Mouse (Mus musculus) heart, adult 9 months (tissue): ENCODE results near the gene Urgcp.

Source experiments
- DNase-seq, 2 experiments: peaks; one replicate each; pipeline ENCODE4 v3.0.0; 2022; ENCODE audit warnings: low spot score in 2 of 2

The Urgcp gene

DNA sequence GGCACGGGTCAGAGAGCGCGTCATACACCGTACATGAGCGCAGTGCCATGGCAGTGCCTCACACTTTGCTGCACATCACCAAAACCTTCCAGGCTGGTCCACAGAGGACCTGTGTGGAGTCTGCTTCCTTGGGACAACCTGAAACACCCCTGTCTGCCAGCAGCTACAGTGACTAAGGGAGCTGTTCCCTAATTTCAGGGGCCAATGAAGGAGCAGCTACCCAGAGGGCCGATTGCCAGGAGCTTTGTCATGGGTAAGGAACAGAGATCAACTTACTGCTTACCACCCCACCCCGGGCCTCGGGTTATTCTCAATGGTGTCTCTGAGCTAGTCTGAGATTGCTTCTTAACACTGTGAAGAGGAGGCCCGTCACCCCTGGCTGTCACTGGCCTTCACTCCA, 47.0 kb downstream of the Urgcp start:
- DNase-seq, result no peak

DNA sequence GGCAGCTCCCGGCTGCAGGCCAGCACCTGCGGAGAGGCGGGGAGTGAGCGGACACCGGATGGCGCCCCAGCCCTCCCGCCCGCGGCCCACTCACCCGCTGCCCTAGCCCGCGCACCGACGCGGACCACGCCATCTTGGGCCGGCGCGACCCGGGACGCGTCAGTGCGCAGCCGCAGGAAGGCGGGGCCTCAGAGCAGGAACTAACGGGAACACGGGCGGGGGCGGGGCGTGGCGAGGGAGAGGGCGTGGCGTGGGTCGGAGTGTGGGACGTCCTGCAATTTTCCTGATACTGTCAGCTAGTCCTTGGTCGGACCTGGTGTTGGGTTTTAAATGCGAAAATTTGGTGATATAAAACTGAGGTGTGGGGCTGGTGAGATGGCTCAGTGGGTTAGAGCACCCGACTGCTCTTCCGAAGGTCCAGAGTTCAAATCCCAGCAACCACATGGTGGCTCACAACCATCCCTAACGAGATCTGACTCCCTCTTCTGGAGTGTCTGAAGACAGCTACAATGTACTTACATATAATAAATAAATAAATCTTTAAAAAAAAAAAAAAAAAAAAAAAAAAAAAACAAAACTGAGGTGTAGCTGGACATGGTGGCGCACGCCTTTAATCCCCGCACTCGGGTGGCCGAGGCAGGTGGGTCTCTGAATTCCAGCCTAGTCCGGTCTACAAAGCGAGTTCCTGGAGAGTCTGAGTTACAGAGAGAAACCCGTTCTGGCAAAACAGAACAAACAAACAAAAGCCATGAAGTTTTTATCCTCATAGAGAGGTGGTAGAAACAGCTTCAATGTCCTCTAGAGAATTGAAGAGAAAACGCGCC, 54.4 kb downstream of the Urgcp start:
- DNase-seq, result peak; percentile 88

DNA sequence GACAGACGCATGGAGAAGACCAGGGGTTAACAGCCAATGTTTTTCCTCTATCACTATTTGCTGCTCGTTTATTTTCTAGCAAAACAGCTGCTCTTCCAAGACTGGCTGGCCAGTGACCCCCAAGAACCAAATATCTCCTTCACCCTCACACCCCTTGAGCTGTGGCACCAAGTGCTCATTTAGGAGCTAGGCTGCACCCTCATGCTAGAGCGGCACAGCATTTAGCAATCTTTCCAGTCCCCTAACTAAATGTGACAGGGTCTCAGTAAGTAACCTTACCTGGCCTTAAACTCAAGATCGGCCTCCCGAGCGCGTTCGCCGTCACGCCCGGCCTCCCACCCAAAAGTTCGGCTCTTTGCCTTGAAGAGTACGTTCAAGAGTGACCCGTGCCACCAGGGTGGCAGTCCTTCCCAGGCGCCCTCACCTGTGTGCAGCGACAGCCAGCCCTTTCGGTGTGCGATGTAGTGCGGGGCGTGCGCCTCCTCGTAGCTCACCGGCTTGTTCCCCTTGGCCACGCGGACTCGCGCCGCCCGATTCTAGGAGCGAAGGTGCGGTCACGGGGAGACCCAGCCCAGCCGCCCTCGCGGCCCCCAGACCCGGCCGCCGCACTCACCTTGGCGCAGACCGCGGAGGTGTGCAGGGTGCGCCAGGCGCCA, 55.2 kb downstream of the Urgcp start:
- peak in 1 of 2 experiments; percentile 33 for DNase-seq

DNA sequence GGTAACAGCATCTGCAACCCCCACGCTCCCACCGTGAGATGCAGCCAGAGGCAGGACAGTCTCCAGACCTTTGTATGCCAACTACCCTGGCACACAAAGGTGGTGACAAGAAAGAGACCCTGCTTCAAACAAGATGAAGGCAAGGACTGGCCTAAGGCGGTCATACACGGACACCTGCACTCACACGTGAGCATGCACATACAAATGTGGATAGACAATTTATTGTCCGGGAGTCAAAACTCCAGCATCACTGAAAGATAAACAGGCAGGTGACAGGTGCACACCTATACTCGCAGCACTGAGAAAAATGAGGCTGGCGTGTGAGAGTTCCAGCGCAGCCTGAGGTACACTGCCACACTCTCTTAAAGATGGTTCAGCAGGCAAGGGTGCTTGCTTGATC, 56.2 kb downstream of the Urgcp start:
- DNase-seq, result no peak

DNA sequence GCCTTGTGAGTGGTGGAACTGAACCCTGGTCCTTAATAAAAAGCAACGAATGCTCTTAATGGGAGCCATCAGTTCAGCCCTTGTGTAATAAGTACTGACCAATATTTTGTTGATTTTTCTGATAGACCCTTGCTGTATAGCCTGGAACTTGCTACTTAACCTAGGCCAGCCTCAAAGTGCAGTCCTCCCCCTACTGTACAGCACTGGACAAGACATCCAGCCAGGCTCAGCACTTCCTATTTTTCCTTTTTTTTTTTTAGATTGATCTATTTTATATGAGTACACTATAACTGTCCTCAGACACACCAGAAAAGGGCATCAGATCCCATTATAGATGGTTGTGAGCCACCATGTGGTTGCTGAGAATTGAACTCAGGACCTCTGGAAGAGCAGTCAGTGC, 58.8 kb downstream of the Urgcp start:
- no peak for DNase-seq

DNA sequence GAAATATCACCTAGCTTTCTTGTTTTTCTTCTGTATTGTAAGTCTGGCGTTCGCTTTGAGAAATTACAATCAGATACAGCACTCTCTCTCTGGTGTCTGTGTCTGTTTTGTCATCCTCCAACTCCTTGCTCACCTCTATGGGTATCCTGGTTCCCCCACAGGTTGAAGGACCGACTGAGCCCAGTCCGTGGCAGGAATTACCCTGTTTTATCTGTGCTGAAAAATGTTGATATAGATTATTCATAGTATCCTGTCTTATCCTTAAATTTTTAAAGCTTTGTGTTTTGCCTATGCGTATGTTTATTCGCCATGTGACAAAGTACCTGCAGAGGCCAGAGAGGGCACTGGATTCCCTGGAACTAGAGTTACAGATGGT, 59.2 kb downstream of the Urgcp start:
- DNase-seq, result no peak

DNA sequence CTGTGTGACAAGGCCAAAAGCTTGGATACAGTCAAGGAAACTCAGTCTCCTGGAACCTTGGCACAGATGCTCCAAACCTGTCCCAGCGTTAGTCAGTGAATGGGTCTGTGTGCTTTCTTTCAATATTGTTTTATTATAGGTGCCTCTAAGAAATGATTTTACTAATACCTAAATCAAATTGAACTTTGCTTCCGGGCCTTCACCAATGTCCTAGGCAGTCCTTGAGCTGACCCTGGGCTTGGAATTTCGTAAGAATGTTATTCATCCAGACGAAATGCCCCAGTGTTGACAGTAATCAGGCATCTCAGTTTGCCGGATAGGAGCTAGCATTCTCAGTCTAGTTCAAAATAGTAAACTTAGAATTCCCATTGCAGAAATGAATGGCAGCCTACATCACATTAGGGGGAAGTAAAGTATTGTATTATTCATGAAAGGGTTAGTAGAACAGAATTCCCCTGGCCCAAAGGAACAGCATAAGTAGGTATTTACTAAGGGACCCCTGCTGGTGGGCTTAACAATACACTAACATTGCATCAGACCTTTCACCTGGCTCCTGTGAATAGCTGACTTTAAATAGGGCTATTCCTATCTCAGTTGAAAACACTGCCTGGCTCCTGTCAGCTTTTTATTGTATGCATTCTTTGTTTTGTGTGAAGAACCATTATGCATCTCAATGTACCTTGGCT, 59.8 kb downstream of the Urgcp start:
- DNase-seq, result no peak

DNA sequence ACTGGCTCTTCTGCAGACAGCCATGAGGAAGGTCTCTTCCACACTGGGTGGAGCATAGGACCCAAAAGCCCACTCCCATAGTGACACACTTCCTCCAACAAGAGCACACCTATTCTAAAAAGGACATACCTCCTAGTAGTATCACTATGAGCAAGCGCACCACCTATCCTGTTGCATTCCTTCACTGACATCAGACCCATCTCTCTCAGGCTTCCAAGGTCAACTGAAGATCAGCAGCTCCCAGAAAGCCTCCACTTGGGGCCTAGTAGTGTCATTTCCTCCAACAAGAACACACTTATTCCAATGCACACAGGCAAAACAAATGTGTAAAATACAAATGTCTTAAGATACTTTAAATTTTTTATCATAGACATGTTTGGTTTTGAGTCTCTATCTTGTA, 60.4 kb downstream of the Urgcp start:
- no peak for DNase-seq

DNA sequence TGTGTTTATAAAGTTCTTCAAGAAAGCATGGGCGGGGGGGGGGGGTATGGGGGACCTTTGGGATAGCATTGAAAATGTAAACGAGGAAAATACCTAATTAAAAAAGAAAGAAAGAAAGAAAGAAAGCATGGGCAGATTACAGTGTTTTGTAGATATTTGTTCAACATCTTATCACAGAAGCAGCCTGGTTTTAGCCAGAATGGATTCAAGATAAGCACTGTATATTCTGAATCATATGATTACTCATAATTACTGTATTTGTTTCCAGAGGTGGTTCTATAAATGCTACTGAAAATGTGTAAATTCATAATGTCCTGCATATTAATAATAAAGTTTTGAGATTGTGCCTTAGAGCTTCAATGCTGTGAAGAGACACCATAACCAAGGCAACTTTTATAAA, 60.9 kb downstream of the Urgcp start:
- DNase-seq, result no peak

DNA sequence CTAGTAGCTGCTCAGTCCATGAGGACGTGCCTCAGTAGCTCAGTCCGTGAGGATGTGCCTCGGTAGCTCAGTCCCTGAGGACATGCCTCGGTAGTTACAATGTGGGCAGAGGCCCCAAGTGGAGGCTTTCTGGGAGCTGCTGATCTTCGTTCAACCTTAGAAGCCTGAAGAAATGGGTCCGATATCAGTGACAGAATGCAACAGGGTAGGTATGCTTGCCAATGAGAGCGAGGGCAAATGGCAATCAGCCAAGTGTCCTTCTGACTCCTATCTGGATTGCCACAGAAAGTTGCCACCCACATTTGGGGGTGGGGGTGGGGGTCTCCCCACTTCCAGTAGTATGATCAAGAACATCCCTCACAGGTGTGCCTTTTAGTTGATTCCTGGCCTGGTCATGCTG, 61.4 kb downstream of the Urgcp start:
- DNase-seq, result no peak

DNA sequence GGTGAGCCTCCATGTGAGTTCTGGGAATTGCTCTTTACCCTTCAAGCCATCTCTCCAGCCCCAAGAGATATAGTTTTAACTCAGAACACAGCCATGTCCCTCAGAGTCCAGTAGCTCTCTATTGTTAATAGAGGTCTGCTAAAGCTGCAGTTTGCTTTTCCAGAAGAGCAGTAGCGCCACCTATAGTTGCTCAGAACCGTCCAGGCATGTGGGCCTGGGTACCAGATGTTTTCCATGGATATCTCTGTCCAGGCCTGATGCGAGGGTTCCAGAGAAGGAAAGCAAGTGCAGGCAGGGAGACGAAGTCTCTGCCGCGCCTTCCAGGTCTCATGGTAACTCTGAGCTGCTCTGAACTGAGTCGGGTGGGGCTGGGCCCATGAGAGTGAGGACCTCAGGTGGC, 70.4 kb downstream of the Urgcp start:
- DNase-seq, result no peak

DNA sequence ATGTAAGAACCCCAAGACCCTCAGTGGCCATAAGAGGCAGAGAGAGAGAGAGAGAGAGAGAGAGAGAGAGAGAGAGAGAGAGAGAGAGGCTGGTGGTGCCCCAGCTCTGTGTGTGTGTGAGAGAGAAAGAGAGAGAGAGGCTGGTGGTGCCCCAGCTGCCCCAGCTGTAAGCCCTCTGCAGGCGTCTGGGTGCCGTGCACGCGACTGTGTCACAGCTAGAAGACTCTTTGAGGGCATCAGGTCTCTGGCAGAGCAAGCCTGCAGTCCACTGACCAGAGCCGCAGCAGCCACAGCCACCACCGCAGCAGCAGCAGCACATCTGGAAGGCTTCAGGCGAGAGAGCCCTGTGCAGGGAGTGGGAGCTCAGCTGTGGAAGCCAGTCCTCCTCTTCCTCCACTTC, 77.9 kb downstream of the Urgcp start:
- DNase-seq, result no peak

DNA sequence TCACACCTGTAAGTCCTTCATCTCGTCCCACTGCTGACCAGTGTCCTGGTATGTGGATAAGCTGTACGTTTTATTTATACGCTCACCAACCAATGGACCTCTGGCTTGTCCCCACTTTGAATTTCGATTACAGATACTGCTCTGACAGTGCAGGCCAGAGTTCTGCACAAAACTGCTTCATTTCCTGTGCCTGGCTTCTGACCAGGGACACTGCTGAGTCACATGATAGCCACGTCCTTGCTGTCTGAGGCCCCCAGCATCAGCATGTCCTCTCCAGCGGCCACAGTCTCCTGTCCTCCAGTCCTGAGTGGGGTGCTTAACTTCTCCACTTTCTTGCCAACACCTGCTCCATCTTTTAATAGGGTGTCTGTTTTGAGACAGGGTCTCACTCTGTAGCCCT, 79.6 kb downstream of the Urgcp start:
- DNase-seq, result no peak
